Mouse (Mus musculus): ENCODE results near the gene Stmnd1.
A peak's percentile ranks its signal among the peaks of the same experiment; 100 is the strongest.
"Not testable (repeated sequence)": the region's sequence is repeated elsewhere in the genome, so short reads cannot be mapped to it uniquely, and the experiment has no call there.

The Stmnd1 gene

GRCm38 (mm10) chr13:46290537-46290936, 17.0 kb downstream of the Stmnd1 start:
- DNase-seq (ENCODE audit: low spot score), result no peak

GRCm38 (mm10) chr13:46294365-46294764, 20.8 kb downstream of the Stmnd1 start:
- DNase-seq (ENCODE audit: low spot score), result no peak

GRCm38 (mm10) chr13:46297701-46298100, 24.2 kb downstream of the Stmnd1 start:
- DNase-seq (ENCODE audit: low spot score), result no peak

GRCm38 (mm10) chr13:46310790-46311189, 37.3 kb downstream of the Stmnd1 start:
- peak; percentile 58 for DNase-seq (ENCODE audit: low spot score)

- no peak for DNase-seq (ENCODE audit: low spot score)
Measured at GRCm38 (mm10) chr13:46313176-46313575, 39.7 kb downstream of the Stmnd1 start.

GRCm38 (mm10) chr13:46315165-46315564, 41.6 kb downstream of the Stmnd1 start:
- DNase-seq (ENCODE audit: low spot score), result no peak

- DNase-seq (ENCODE audit: low spot score), result no peak
Measured at GRCm38 (mm10) chr13:46326351-46326985, 52.9 kb downstream of the Stmnd1 start.

- DNase-seq (ENCODE audit: low spot score), result no peak
Measured at GRCm38 (mm10) chr13:46335020-46335419, 61.5 kb downstream of the Stmnd1 start.

GRCm38 (mm10) chr13:46336281-46336680, 62.8 kb downstream of the Stmnd1 start:
- DNase-seq (ENCODE audit: low spot score), result not testable (repeated sequence)

GRCm38 (mm10) chr13:46337791-46338190, 64.3 kb downstream of the Stmnd1 start:
- no peak for DNase-seq (ENCODE audit: low spot score)

- no peak for DNase-seq (ENCODE audit: low spot score)
Measured at GRCm38 (mm10) chr13:46339954-46340353, 66.4 kb downstream of the Stmnd1 start.

- DNase-seq (ENCODE audit: low spot score), result no peak
Measured at GRCm38 (mm10) chr13:46340583-46340982, 67.1 kb downstream of the Stmnd1 start.

GRCm38 (mm10) chr13:46341419-46341818, 67.9 kb downstream of the Stmnd1 start:
- no peak for DNase-seq (ENCODE audit: low spot score)

GRCm38 (mm10) chr13:46343226-46343625, 69.7 kb downstream of the Stmnd1 start:
- no peak for DNase-seq (ENCODE audit: low spot score)

- no peak for DNase-seq (ENCODE audit: low spot score)
Measured at GRCm38 (mm10) chr13:46346830-46347512, 73.5 kb downstream of the Stmnd1 start.

- no peak for DNase-seq (ENCODE audit: low spot score)
Measured at GRCm38 (mm10) chr13:46349664-46350063, 76.1 kb downstream of the Stmnd1 start.
